Comparison of ENCODE assay signal across 8 mouse cellular contexts in the genomic region with DNA sequence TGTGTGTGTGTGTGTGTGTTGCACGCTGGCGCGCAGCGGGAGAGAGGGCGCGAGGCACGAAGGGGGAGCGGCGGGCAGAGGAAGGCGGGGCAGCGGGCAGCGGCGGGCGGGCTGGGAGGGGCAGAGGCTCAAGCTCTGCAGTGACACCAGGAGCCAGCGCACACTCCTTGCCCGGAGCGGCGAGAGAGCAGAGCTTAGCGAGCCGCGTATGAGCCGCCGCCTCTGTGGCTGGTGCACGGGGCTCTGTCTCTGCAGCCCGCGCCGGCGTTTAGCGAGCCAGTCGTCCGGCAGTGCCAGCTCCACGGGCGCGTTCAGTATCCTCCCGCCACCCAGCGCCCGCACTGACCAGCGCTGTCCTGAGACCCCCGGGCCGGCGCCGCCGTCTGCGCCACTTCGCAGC. TPM values are rescaled to one million over a fixed set of nuclear protein-coding genes. Genes with fewer than 3 reads are reported as not detected.
DNase-seq lines count a peak whose midpoint lies in the region; ATAC-seq and TF ChIP-seq lines count a peak whose summit lies in the region.

Gene Ndnf (plus strand): TSS at position 140 of the 400 bp plus-strand sequence.

- TF ChIP-seq CTCF in testis, adult 2 months (IDR thresholded peaks at IDR 0.05; ENCODE audit: control insufficient read depth, insufficient read depth, insufficient replicate concordance, low read depth, low read length): no peak

- ATAC-seq in forebrain, embryonic 12.5 days (ENCODE audit: low FRiP score): peak; percentile 94
- peak; percentile 90 for ATAC-seq in neural tube, embryonic 13.5 days (ENCODE audit: low read depth)

- no peak for TF ChIP-seq POLR2A in testis, adult 2 months (IDR thresholded peaks at IDR 0.05; ENCODE audit: control insufficient read depth, low read depth, low read length)

- DNase-seq in CD4-positive helper T cell, adult 2 months (ENCODE audit: low read depth, low spot score): peak; percentile 74
- peak; percentile 73 to 74 for DNase-seq in heart, postnatal 10 days
- DNase-seq in kidney, postnatal 36 days: peak; percentile 46 to 77
- DNase-seq in lung, adult 18-20 months: peak; percentile 71 to 74

- intact Hi-C loops in heart, postnatal 10 days (cut with DNase I): loop anchor here (5.0 kb wide), 1 partner anchor 106 kb away; the partner anchor contains the start of gene Prdm5

- no peaks in the 10 kb centered on the region for H3K36me3 ChIP-seq in forebrain, embryonic 12.5 days (replicated peaks)
- no peaks in the 10 kb centered on the region for H3K36me3 ChIP-seq in neural tube, embryonic 13.5 days
- no peaks in the 10 kb centered on the region for H3K36me3 ChIP-seq in testis, adult 2 months (ENCODE audit: control insufficient read depth, insufficient read depth, low read length)

- peak within 1 kb of the TSS; percentile 68 for H3K9ac ChIP-seq in forebrain, embryonic 12.5 days
- H3K9ac ChIP-seq in neural tube, embryonic 13.5 days: peak within 1 kb of the TSS; percentile 81

- peak within 1 kb of the TSS; percentile 91 for H3K4me2 ChIP-seq in forebrain, embryonic 12.5 days
- H3K4me2 ChIP-seq in neural tube, embryonic 13.5 days: peak within 1 kb of the TSS; percentile 90

- H3K4me1 ChIP-seq in brown adipose tissue, adult 24 weeks (ENCODE audit: control insufficient read depth, insufficient read depth, insufficient read length, low read length): peaks cover 5% of the 10 kb centered on the region; the same call in 1 of the 2 replicates
- H3K4me1 ChIP-seq in forebrain, embryonic 12.5 days: peaks cover 17% of the 10 kb centered on the region
- peaks cover 35% of the 10 kb centered on the region for H3K4me1 ChIP-seq in neural tube, embryonic 13.5 days (replicated peaks)
- peaks cover 10% of the 10 kb centered on the region for H3K4me1 ChIP-seq in testis, adult 2 months (ENCODE audit: control insufficient read depth, insufficient read depth, low read length)

- H3K27ac ChIP-seq in brown adipose tissue, adult 24 weeks (replicated peaks; ENCODE audit: low read depth, low read length): no peak within 1 kb of the TSS
- H3K27ac ChIP-seq in forebrain, embryonic 12.5 days: peak within 1 kb of the TSS; percentile 63; the same call in 1 of the 2 replicates
- H3K27ac ChIP-seq in neural tube, embryonic 13.5 days (replicated peaks): peak within 1 kb of the TSS; percentile 77
- no peak within 1 kb of the TSS for H3K27ac ChIP-seq in testis, adult 2 months (ENCODE audit: control insufficient read depth, insufficient read depth, low read depth, low read length)

- H3K4me3 ChIP-seq in brown adipose tissue, adult 24 weeks (ENCODE audit: insufficient read depth, low read depth, low read length): peak within 1 kb of the TSS; percentile 60
- H3K4me3 ChIP-seq in forebrain, embryonic 12.5 days (replicated peaks): peak within 1 kb of the TSS; percentile 63
- peak within 1 kb of the TSS; percentile 72 for H3K4me3 ChIP-seq in neural tube, embryonic 13.5 days
- peak within 1 kb of the TSS; percentile 75 for H3K4me3 ChIP-seq in testis, adult 2 months (ENCODE audit: control insufficient read depth, low read depth, low read length)

- H3K9me3 ChIP-seq in forebrain, embryonic 12.5 days: no peaks in the 10 kb centered on the region
- no peaks in the 10 kb centered on the region for H3K9me3 ChIP-seq in neural tube, embryonic 13.5 days

- H3K27me3 ChIP-seq in forebrain, embryonic 12.5 days: peaks cover 6% of the 10 kb centered on the region; the same call in 1 of the 2 replicates
- peaks cover 6% of the 10 kb centered on the region; the same call in 1 of the 2 replicates for H3K27me3 ChIP-seq in neural tube, embryonic 13.5 days
- H3K27me3 ChIP-seq in testis, adult 2 months (ENCODE audit: control insufficient read depth, insufficient read depth, low read length): peaks cover 4% of the 10 kb centered on the region; the same call in 1 of the 2 replicates

- WGBS in forebrain, embryonic 12.5 days: 0% methylated on average over 22 of the region's 45 CpGs
- WGBS in neural tube, embryonic 13.5 days: under 1% methylated on average over 22 of the region's 45 CpGs

RNA-seq across cellular contexts. Expression of gene Ndnf, which starts in this region (rescaled TPM):
- polyA plus RNA-seq in brown adipose tissue, adult 24 weeks (2012; ENCODE audit: insufficient read depth, insufficient read length, missing spikeins): 0.67 TPM in 1 of 2 replicates, not detected in the other
- 4.7 and 5.9 TPM in 2 replicates for polyA plus RNA-seq in forebrain, embryonic 12.5 days (2016; fragmentation: Nextera tagmentation; extraction: Ambion mirVana)
- total RNA-seq in heart, postnatal 10 days (2021): 1 to 10 TPM; 2.9 to 3.2 TPM
- polyA plus RNA-seq in neural tube, embryonic 13.5 days (2015; fragmentation: Nextera tagmentation; extraction: Ambion mirVana): 9.9 and 10.1 TPM in 2 replicates
- 0.01 and 0.08 TPM in 2 replicates for polyA plus RNA-seq in testis, adult 2 months (2012; rRNA removed)

Comparison
In these comparisons a context has a peak if more than half of its experiments do, and no peak if none do; other contexts are left out.
1. H3K27ac ChIP-seq: peak in forebrain, embryonic 12.5 days (single experiment) and neural tube, embryonic 13.5 days (single experiment); none in brown adipose tissue, adult 24 weeks (single experiment) and testis, adult 2 months (single experiment).
2. Peak in every context shown above with its lines, with median percentiles within 50 percentile points of each other: DNase-seq and H3K4me3 ChIP-seq.